Mouse (Mus musculus) spleen, postnatal 36 days (tissue): ENCODE measurements around the gene Aanat.

Source experiments
- DNase-seq, 2 experiments: peaks; one replicate each; pipeline ENCODE4 v3.0.0; 2022; ENCODE audit warnings: low spot score in 2 of 2, mixed read lengths in 1 of 2

The Aanat gene

GRCm38 (mm10) chr11:116574982-116575381 is 11.2 kb upstream of the Aanat start:
- DNase-seq: no peak

GRCm38 (mm10) chr11:116575396-116575795 is 10.8 kb upstream of the Aanat start:
- DNase-seq: no peak

GRCm38 (mm10) chr11:116579280-116579679 is 7.0 kb upstream of the Aanat start:
- no peak for DNase-seq

- peak in 1 of 2 experiments; percentile 55 for DNase-seq
Measured at GRCm38 (mm10) chr11:116580031-116580652, 6.1 kb upstream of the Aanat start.

GRCm38 (mm10) chr11:116580711-116581375 is 5.4 kb upstream of the Aanat start:
- DNase-seq: peak; percentile 56 to 64

- DNase-seq: peak; percentile 84 to 85
Measured at GRCm38 (mm10) chr11:116581376-116581814, 4.8 kb upstream of the Aanat start, which contains the start of gene Ube2o. Gene Ube2o (minus strand): TSS chr11:116581447.

GRCm38 (mm10) chr11:116585682-116586081 is 550 bp upstream of the Aanat start:
- no peak for DNase-seq

- peak; percentile 67 to 70 for DNase-seq
Measured at GRCm38 (mm10) chr11:116586801-116587631, 784 bp downstream of the Aanat start.

- no peak for DNase-seq
Measured at GRCm38 (mm10) chr11:116589020-116589531, 2.8 kb downstream of the Aanat start.

- DNase-seq: no peak
Measured at GRCm38 (mm10) chr11:116589574-116589973, 3.3 kb downstream of the Aanat start.

GRCm38 (mm10) chr11:116591621-116592020 is 5.4 kb downstream of the Aanat start:
- no peak for DNase-seq

- DNase-seq: peak; percentile 82 to 87
Measured at GRCm38 (mm10) chr11:116592428-116592827, 6.2 kb downstream of the Aanat start.

GRCm38 (mm10) chr11:116593345-116593744 is 7.1 kb downstream of the Aanat start:
- no peak for DNase-seq

- no peak for DNase-seq
Measured at GRCm38 (mm10) chr11:116596766-116597165, 10.5 kb downstream of the Aanat start.

GRCm38 (mm10) chr11:116598193-116598592 is 12.0 kb downstream of the Aanat start:
- no peak for DNase-seq

GRCm38 (mm10) chr11:116599230-116599629 is 13.0 kb downstream of the Aanat start:
- no peak for DNase-seq

- DNase-seq: no peak
Measured at GRCm38 (mm10) chr11:116601166-116601565, 14.9 kb downstream of the Aanat start.

- no peak for DNase-seq
Measured at GRCm38 (mm10) chr11:116602043-116602442, 15.8 kb downstream of the Aanat start.

- peak in 1 of 2 experiments; percentile 55 for DNase-seq
Measured at GRCm38 (mm10) chr11:116603339-116603738, 17.1 kb downstream of the Aanat start.

GRCm38 (mm10) chr11:116604097-116604496 is 17.9 kb downstream of the Aanat start:
- DNase-seq: no peak

GRCm38 (mm10) chr11:116607717-116608116 is 21.5 kb downstream of the Aanat start:
- DNase-seq: peak; percentile 74 to 77
